Mouse (Mus musculus): ENCODE results near the gene Lpin2. TPM values are rescaled to one million over a fixed set of nuclear protein-coding genes. Genes with fewer than 3 reads are reported as not detected.

Lpin2 gene
- polyA plus RNA-seq, 1 experiment: 6.3 TPM

GRCm38 (mm10) chr17:71159720-71160119, 22.6 kb upstream of the Lpin2 start:
- Histone ChIP-seq H3K27ac (replicated peaks; ENCODE audit: low read depth, low read length) (no peak overlapping the region), H3K4me1 (ENCODE audit: control insufficient read depth, insufficient read depth, insufficient read length, low read length) (no peaks in the 10 kb centered on the region), H3K4me3 (ENCODE audit: insufficient read depth, low read depth, low read length) (no peak overlapping the region)

- H3K4me3 ChIP-seq (ENCODE audit: insufficient read depth, low read depth, low read length): no peak overlapping the region
- H3K4me1 ChIP-seq (ENCODE audit: control insufficient read depth, insufficient read depth, insufficient read length, low read length): no peaks in the 10 kb centered on the region
- H3K27ac ChIP-seq (replicated peaks; ENCODE audit: low read depth, low read length): no peak overlapping the region
These were observed 21.9 kb upstream of the Lpin2 start for GRCm38 (mm10) chr17:71160244-71160995.

DNA sequence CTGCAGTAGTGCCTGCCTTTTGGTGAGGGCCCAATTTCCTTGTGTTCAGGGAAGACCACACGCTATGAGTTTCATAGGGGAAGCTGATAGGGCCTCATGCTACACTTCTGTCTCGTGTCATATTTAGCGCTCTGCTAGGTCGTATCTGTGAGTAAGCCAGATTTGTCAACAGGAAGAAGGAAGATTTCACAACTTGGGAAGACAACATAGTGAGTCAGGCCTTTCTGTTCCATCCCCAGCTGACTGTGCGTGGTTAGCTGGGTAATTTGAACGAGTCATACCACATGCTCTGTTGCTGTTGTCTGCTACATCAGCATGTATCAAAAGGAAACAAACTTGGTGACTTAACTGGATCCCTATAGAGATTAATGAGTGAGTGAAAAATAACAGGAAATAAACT, 17.4 kb upstream of the Lpin2 start:
- Histone ChIP-seq H3K4me3 (ENCODE audit: insufficient read depth, low read depth, low read length) (no peak overlapping the region), H3K4me1 (ENCODE audit: control insufficient read depth, insufficient read depth, insufficient read length, low read length) (no peaks in the 10 kb centered on the region), H3K27ac (replicated peaks; ENCODE audit: low read depth, low read length) (no peak overlapping the region)

- Histone ChIP-seq H3K27ac (replicated peaks; ENCODE audit: low read depth, low read length) (no peak overlapping the region), H3K4me1 (ENCODE audit: control insufficient read depth, insufficient read depth, insufficient read length, low read length) (no peaks in the 10 kb centered on the region), H3K4me3 (ENCODE audit: insufficient read depth, low read depth, low read length) (no peak overlapping the region)
These were observed 14.1 kb upstream of the Lpin2 start for GRCm38 (mm10) chr17:71168205-71168815.

DNA sequence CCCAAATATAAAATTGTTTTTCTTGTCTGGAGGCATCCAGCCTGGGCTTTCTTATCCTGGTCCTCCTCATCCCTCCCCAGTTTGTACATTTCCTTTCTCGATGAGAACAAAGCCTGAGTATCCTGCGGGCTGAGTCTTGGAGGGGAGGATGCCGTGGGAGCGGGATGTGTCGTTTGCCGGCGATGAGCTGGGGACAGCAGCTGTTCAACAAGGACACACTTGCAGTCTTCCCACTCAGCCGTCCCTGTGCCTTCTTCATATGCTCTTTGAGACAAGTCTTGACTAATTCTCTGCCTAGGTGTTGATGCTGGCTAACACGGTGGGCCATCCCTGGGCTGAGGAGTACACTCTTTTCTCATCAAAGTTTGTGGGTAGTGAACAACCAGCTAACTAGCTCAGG, 13.5 kb upstream of the Lpin2 start:
- Histone ChIP-seq H3K27ac (replicated peaks; ENCODE audit: low read depth, low read length) (no peak overlapping the region), H3K4me1 (ENCODE audit: control insufficient read depth, insufficient read depth, insufficient read length, low read length) (no peaks in the 10 kb centered on the region), H3K4me3 (ENCODE audit: insufficient read depth, low read depth, low read length) (no peak overlapping the region)

- Histone ChIP-seq H3K27ac (replicated peaks; ENCODE audit: low read depth, low read length) (no peak overlapping the region), H3K4me3 (ENCODE audit: insufficient read depth, low read depth, low read length) (no peak overlapping the region), H3K4me1 (ENCODE audit: control insufficient read depth, insufficient read depth, insufficient read length, low read length) (no peaks in the 10 kb centered on the region)
These were observed 12.7 kb upstream of the Lpin2 start for GRCm38 (mm10) chr17:71169639-71170038.

DNA sequence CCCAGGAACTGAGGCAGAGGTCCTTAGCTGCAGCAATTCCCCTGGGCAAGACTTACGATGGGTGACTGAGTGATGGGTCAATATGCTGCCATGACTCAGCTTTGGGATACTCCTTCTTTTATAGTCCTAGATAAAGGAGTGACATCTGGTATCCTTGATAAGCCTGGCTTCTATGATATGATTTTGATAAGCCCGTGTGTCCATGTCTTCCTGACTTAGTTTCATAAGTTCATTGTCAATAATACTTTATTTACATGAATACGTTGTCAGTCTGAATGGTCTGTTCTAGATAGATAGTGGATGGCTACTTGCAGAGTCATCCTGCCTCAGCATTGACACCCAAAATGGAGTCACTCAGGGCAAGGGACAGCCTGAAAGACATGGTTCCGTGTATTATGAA, 11.2 kb upstream of the Lpin2 start:
- H3K27ac ChIP-seq (replicated peaks; ENCODE audit: low read depth, low read length): no peak overlapping the region
- H3K4me1 ChIP-seq (ENCODE audit: control insufficient read depth, insufficient read depth, insufficient read length, low read length): no peaks in the 10 kb centered on the region
- no peak overlapping the region for H3K4me3 ChIP-seq (ENCODE audit: insufficient read depth, low read depth, low read length)

DNA sequence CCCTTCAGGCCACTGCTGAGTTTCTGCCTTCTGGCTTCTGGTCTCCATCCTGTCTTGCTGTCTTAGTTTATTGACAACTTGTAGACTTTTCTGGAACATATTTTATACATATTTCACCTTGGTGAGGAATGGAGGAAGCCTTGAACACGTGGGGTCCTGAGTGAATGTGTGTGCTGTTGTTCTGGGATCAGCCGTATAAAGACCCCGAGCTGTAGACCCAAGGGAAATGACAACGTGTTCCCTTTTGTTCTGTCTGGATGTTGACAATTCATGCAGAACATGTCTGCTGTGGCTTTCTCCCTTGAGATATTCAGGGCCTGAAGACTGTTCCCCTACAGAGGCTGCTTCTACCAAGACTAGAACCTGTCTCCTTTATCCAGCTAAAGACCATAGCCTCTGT, 5.0 kb upstream of the Lpin2 start:
- Histone ChIP-seq H3K27ac (replicated peaks; ENCODE audit: low read depth, low read length) (no peak overlapping the region), H3K4me1 (ENCODE audit: control insufficient read depth, insufficient read depth, insufficient read length, low read length) (peaks cover 7% of the 10 kb centered on the region; the same call in 1 of the 2 replicates), H3K4me3 (ENCODE audit: insufficient read depth, low read depth, low read length) (no peak overlapping the region)

DNA sequence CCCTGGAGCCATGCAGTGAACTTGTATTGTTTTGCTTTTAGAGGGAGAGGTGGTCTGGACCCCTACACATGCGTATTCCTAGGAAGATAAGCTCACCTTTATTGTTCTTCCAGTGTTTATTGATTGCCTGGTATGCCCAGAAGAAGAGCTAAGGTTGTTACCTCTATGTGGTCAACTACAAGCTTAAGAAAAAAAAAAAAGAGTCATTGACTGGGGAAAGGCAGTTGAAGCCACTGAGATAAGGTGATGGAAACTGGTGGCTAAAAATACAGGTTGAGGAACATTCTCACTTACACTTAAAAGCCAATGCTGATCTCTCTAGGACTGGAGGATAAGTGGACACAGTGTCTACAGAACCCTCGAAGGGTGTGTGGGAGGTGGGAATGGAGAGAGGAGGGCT, 4.4 kb upstream of the Lpin2 start:
- Histone ChIP-seq H3K4me1 (ENCODE audit: control insufficient read depth, insufficient read depth, insufficient read length, low read length) (peaks cover 7% of the 10 kb centered on the region; the same call in 1 of the 2 replicates), H3K4me3 (ENCODE audit: insufficient read depth, low read depth, low read length) (no peak overlapping the region), H3K27ac (replicated peaks; ENCODE audit: low read depth, low read length) (peak overlapping the region; percentile 58)

DNA sequence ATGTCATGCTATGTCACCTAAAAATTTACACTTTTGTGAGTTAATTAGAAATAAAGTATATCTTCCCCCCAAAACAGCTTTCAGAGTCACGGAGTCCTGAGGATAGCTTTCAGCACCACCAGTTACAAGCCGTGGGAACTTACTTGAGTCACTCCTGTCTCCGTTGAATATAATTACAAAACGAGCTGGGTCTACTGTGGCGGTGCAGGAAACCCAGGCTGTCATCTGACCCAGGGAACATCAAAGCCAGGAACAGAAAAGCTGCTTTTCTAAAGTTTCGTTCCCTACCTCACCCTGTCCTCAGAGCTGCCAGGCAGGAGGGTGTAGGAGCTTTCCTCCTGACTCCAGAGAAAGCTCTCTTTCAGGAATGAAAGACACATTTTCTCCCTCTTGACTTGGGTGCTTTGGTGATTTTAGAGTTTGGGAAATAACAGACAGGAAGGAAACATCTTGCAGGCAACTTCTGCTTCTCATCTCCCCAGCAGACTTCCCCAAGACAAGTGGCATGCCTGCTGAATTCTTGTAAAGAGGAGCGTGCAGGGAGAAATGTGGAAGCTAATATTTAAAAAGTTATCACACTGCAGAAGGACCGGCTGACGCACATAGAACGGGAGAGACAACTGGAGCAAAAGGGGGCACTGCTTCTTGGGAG, 3.7 kb upstream of the Lpin2 start:
- Histone ChIP-seq H3K4me3 (ENCODE audit: insufficient read depth, low read depth, low read length) (peak overlapping the region; percentile 30), H3K27ac (replicated peaks; ENCODE audit: low read depth, low read length) (peak overlapping the region; percentile 69), H3K4me1 (ENCODE audit: control insufficient read depth, insufficient read depth, insufficient read length, low read length) (peaks cover 7% of the 10 kb centered on the region; the same call in 1 of the 2 replicates)

- Histone ChIP-seq H3K4me3 (ENCODE audit: insufficient read depth, low read depth, low read length) (no peak overlapping the region), H3K4me1 (ENCODE audit: control insufficient read depth, insufficient read depth, insufficient read length, low read length) (peaks cover 8% of the 10 kb centered on the region; the same call in 1 of the 2 replicates), H3K27ac (replicated peaks; ENCODE audit: low read depth, low read length) (no peak overlapping the region)
These were observed 2.6 kb upstream of the Lpin2 start for GRCm38 (mm10) chr17:71179551-71180309.

GRCm38 (mm10) chr17:71180601-71181000, 1.8 kb upstream of the Lpin2 start:
- Histone ChIP-seq H3K4me3 (ENCODE audit: insufficient read depth, low read depth, low read length) (no peak overlapping the region), H3K27ac (replicated peaks; ENCODE audit: low read depth, low read length) (no peak overlapping the region), H3K4me1 (ENCODE audit: control insufficient read depth, insufficient read depth, insufficient read length, low read length) (peaks cover 15% of the 10 kb centered on the region; the same call in 1 of the 2 replicates)

DNA sequence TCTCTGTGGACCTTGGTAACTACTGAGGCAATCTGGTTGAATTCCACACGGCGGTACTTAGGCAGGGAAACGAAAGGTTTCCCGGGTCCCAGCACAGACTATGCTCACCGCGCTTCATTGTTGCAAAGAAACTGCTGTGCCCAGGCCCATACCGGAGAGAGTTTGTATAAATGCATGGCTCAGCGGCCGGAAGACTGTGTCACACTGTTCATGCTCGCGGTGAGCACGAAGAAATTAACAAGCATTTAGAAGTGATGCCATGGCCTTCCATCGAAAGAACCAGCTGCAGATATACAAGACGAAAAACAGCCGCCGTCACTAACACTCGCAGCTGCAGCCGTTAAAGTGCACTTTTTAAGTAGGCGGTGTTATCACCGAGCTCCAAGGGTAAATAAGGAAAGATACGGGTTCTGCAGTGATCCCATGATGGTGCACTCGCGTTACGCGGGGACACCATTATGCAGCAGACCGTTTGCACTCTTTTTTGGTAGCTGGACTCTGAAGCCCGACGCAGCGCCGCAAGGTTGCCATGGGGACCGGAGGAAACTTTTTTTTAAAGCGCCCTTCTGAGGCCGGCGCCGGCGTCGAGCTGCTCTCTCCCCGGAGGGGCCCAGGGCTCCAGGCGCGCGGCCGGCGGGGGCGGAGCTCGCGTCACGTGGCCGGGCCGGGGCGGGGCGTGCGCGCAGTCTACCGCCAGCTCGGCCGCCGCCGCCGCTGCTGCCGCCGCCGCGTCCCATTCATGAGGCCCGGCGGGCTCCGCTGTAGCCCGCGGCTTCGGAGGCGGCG, 704 bp downstream of the Lpin2 start:
- peak overlapping the region; percentile 79 for H3K4me3 ChIP-seq (ENCODE audit: insufficient read depth, low read depth, low read length)
- peaks cover 15% of the 10 kb centered on the region; the same call in 1 of the 2 replicates for H3K4me1 ChIP-seq (ENCODE audit: control insufficient read depth, insufficient read depth, insufficient read length, low read length)
- H3K27ac ChIP-seq (replicated peaks; ENCODE audit: low read depth, low read length): peak overlapping the region; percentile 46

DNA sequence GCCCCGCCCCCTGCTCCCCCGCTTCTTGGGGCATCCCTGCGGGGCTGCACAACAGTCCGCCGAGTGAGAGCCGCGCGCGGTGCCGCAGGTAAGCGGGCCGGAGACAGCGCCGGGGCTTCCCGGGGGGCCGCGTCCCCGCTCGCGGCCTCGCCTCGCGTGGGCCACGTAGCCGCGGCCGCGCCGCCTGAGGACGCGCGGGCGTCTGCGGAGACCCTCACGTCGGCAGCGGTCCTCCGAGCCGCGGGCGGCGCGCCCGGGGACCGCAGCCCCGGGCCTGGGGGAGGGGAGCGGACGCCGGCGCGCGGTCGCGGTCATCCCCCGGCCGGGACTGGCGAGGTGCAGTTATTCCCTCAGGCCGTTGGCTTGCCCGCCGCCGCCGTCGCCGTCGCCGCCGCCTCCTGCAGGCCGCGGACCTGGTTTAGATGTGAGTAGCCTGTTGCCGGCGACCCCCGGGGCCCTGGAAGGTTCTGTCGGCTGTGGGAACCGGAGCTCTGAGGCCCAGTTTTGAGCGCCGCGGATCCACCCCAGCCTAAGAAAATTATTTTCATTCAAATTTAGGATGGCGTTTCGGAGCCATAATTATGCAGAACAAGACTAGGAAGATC, 1.4 kb downstream of the Lpin2 start:
- Histone ChIP-seq H3K27ac (replicated peaks; ENCODE audit: low read depth, low read length) (0 out of 2 replicates have a peak overlapping the region, but pooled peaks have one; percentile 34), H3K4me1 (ENCODE audit: control insufficient read depth, insufficient read depth, insufficient read length, low read length) (peaks cover 15% of the 10 kb centered on the region; the same call in 1 of the 2 replicates), H3K4me3 (ENCODE audit: insufficient read depth, low read depth, low read length) (peak overlapping the region; percentile 79)

All from brown adipose tissue, adult 24 weeks (tissue).